Mouse (Mus musculus): ENCODE data around the gene Chst7. TPM values are rescaled to one million over a fixed set of nuclear protein-coding genes. Genes with fewer than 3 reads are reported as not detected.

Gene Chst7
- polyA plus RNA-seq, 1 experiment from 2014 or later, result 7.4 TPM

- no peak for ATAC-seq (ENCODE audit: low read depth)
- Histone ChIP-seq H3K27me3 (ENCODE audit: control insufficient read depth, insufficient read depth, low read depth, low read length) (no peaks in the 10 kb centered on the region), H3K36me3 (ENCODE audit: control insufficient read depth, insufficient read depth, low read length) (no peaks in the 10 kb centered on the region), H3K4me3 (ENCODE audit: low read length) (no peak overlapping the region), H3K27ac (ENCODE audit: low read length) (no peak overlapping the region), H3K9ac (ENCODE audit: low read length) (no peak overlapping the region), H3K4me1 (replicated peaks; ENCODE audit: control insufficient read depth, insufficient read depth, low read length) (no peaks in the 10 kb centered on the region), H3K4me2 (ENCODE audit: low read depth, low read length) (no peak overlapping the region), H3K9me3 (ENCODE audit: control insufficient read depth, low read length) (no peaks in the 10 kb centered on the region)
- 42% methylated on average over 2 of the region's 2 CpGs for WGBS
These were observed 66.1 kb downstream of the Chst7 start for GRCm38 (mm10) chrX:20125481-20125880.

GRCm38 (mm10) chrX:20128951-20129350 is 69.6 kb downstream of the Chst7 start:
- Histone ChIP-seq H3K36me3 (ENCODE audit: control insufficient read depth, insufficient read depth, low read length) (no peaks in the 10 kb centered on the region), H3K27me3 (ENCODE audit: control insufficient read depth, insufficient read depth, low read depth, low read length) (no peaks in the 10 kb centered on the region), H3K9ac (ENCODE audit: low read length) (no peak overlapping the region), H3K9me3 (ENCODE audit: control insufficient read depth, low read length) (no peaks in the 10 kb centered on the region), H3K4me2 (ENCODE audit: low read depth, low read length) (no peak overlapping the region), H3K4me1 (replicated peaks; ENCODE audit: control insufficient read depth, insufficient read depth, low read length) (no peaks in the 10 kb centered on the region), H3K27ac (ENCODE audit: low read length) (no peak overlapping the region), H3K4me3 (ENCODE audit: low read length) (no peak overlapping the region)
- ATAC-seq (ENCODE audit: low read depth), result no peak

- no peaks in the 10 kb centered on the region for H3K36me3 ChIP-seq (ENCODE audit: control insufficient read depth, insufficient read depth, low read length)
- no peaks in the 10 kb centered on the region for H3K9me3 ChIP-seq (ENCODE audit: control insufficient read depth, low read length)
- no peak overlapping the region for H3K9ac ChIP-seq (ENCODE audit: low read length)
- H3K4me2 ChIP-seq (ENCODE audit: low read depth, low read length), result no peak overlapping the region
- H3K4me1 ChIP-seq (replicated peaks; ENCODE audit: control insufficient read depth, insufficient read depth, low read length), result no peaks in the 10 kb centered on the region
- H3K27me3 ChIP-seq (ENCODE audit: control insufficient read depth, insufficient read depth, low read depth, low read length), result no peaks in the 10 kb centered on the region
- 62% methylated on average over 1 of the region's 1 CpGs for WGBS
- no peak for ATAC-seq (ENCODE audit: low read depth)
- H3K4me3 ChIP-seq (ENCODE audit: low read length), result no peak overlapping the region
- H3K27ac ChIP-seq (ENCODE audit: low read length), result no peak overlapping the region
These were observed 70.1 kb downstream of the Chst7 start for GRCm38 (mm10) chrX:20129466-20129865.

Other genes starting within 250 kb of the Chst7 start
- gene Slc9a7, start 232.2 kb downstream of the Chst7 start, polyA plus RNA-seq (2015; fragmentation: Nextera tagmentation; extraction: Ambion mirVana), result 1.1 and 1.2 TPM in 2 replicates